Mouse (Mus musculus) hindbrain, embryonic 13.5 days (tissue): ENCODE results near the gene Rbms3. TPM values are rescaled to one million over a fixed set of nuclear protein-coding genes. Genes with fewer than 3 reads are reported as not detected.
A peak's percentile ranks its signal among the peaks of the same experiment; 100 is the strongest.

Experiments
- ATAC-seq: fragments of 200-750 bp; cut with Nextera tagmentation; 2 replicates; pipeline ENCODE4 v1.8.0; 2017; ENCODE audit warnings: moderate TSS enrichment; ENCODE audit not compliant: low FRiP score
- H3K27ac ChIP-seq: fragments of 300-500 bp; sonication (generic); 2 replicates; pipeline ENCODE4 v1.5.1; 2015; ENCODE audit warnings: inconsistent platforms, mild to moderate bottlenecking, moderate library complexity
- H3K27me3 ChIP-seq: fragments of 300-500 bp; sonication (generic); 2 replicates; pipeline ENCODE4 v1.6.1; 2015; ENCODE audit warnings: mild to moderate bottlenecking, inconsistent platforms
- H3K36me3 ChIP-seq: fragments of 300-500 bp; sonication (generic); 2 replicates; pipeline ENCODE4 v1.6.1; 2015; ENCODE audit warnings: mild to moderate bottlenecking, inconsistent platforms
- H3K4me1 ChIP-seq: fragments of 300-500 bp; sonication (generic); replicated peaks from 2 replicates; pipeline ENCODE4 v1.6.1; 2015; ENCODE audit warnings: inconsistent platforms
- H3K4me2 ChIP-seq: fragments of 300-500 bp; sonication (generic); 2 replicates; pipeline ENCODE4 v1.6.1; 2015; ENCODE audit warnings: inconsistent platforms, mild to moderate bottlenecking, moderate library complexity
- H3K4me3 ChIP-seq: fragments of 300-500 bp; sonication (generic); 2 replicates; pipeline ENCODE4 v1.5.1; 2015; ENCODE audit warnings: mild to moderate bottlenecking, inconsistent platforms
- H3K9ac ChIP-seq: fragments of 300-500 bp; sonication (generic); 2 replicates; pipeline ENCODE4 v1.6.1; 2015; ENCODE audit warnings: mild to moderate bottlenecking, inconsistent platforms
- H3K9me3 ChIP-seq: fragments of 300-500 bp; sonication (generic); 2 replicates; pipeline ENCODE4 v1.6.1; 2016; ENCODE audit warnings: inconsistent platforms
- WGBS: fragments of 180-500 bp; shearing (Covaris S2); methylation state at CpG from one replicate; pipeline ENCODE4 v1.1.7; 2015; 5-methylcytosine and 5-hydroxymethylcytosine counted together
- polyA plus RNA-seq: library from polyadenylated mRNA; unstranded; fragments of >200 nt; fragmentation: Nextera tagmentation; extraction: Ambion mirVana; gene quantifications from 2 replicates; pipeline ENCODE4 v1.2.1, GENCODE M21; 2015

The Rbms3 gene
- polyA plus RNA-seq, 1 experiment from 2014 or later = 73.7 TPM

GRCm38 (mm10) chr9:116948211-116948610, 681.5 kb downstream of the Rbms3 start:
- Histone ChIP-seq H3K36me3 (no peaks in the 10 kb centered on the region), H3K27me3 (no peaks in the 10 kb centered on the region), H3K9ac (no peak overlapping the region), H3K4me3 (no peak overlapping the region), H3K27ac (0 out of 2 replicates have a peak overlapping the region, but pooled peaks have one; percentile 8), H3K9me3 (no peaks in the 10 kb centered on the region), H3K4me2 (no peak overlapping the region), H3K4me1 (peaks cover 8% of the 10 kb centered on the region)
- no peak for ATAC-seq
- 63% methylated on average over 3 of the region's 3 CpGs for WGBS

GRCm38 (mm10) chr9:116947369-116947768, 682.3 kb downstream of the Rbms3 start:
- peaks cover 8% of the 10 kb centered on the region for H3K4me1 ChIP-seq
- no peaks in the 10 kb centered on the region for H3K27me3 ChIP-seq
- no peaks in the 10 kb centered on the region for H3K9me3 ChIP-seq
- 77% methylated on average over 4 of the region's 4 CpGs for WGBS
- H3K4me3 ChIP-seq = no peak overlapping the region
- H3K27ac ChIP-seq = no peak overlapping the region
- no peak for ATAC-seq
- H3K36me3 ChIP-seq = no peaks in the 10 kb centered on the region
- no peak overlapping the region for H3K9ac ChIP-seq
- no peak overlapping the region for H3K4me2 ChIP-seq

- no peak overlapping the region for H3K4me3 ChIP-seq
These were observed 682.9 kb downstream of the Rbms3 start for GRCm38 (mm10) chr9:116946787-116947186.

GRCm38 (mm10) chr9:116945689-116946088, 684.0 kb downstream of the Rbms3 start:
- no peak for ATAC-seq
- WGBS = 88% methylated on average over 9 of the region's 9 CpGs

More at GRCm38 (mm10) chr9:116946787-116947186, 682.9 kb downstream of the Rbms3 start:
- Histone ChIP-seq H3K9me3 (no peaks in the 10 kb centered on the region), H3K4me1 (peaks cover 8% of the 10 kb centered on the region), H3K4me2 (no peak overlapping the region), H3K36me3 (no peaks in the 10 kb centered on the region), H3K27me3 (no peaks in the 10 kb centered on the region), H3K9ac (no peak overlapping the region), H3K27ac (no peak overlapping the region)
- 92% methylated on average over 3 of the region's 3 CpGs for WGBS
- ATAC-seq = no peak

GRCm38 (mm10) chr9:116943902-116944301, 685.8 kb downstream of the Rbms3 start:
- no peaks in the 10 kb centered on the region for H3K9me3 ChIP-seq

More at GRCm38 (mm10) chr9:116945689-116946088, 684.0 kb downstream of the Rbms3 start:
- no peak overlapping the region for H3K9ac ChIP-seq
- H3K36me3 ChIP-seq = no peaks in the 10 kb centered on the region
- no peak overlapping the region for H3K4me3 ChIP-seq
- H3K4me1 ChIP-seq = peaks cover 11% of the 10 kb centered on the region
- H3K4me2 ChIP-seq = no peak overlapping the region
- H3K9me3 ChIP-seq = no peaks in the 10 kb centered on the region
- no peaks in the 10 kb centered on the region for H3K27me3 ChIP-seq
- H3K27ac ChIP-seq = no peak overlapping the region

GRCm38 (mm10) chr9:116941116-116941515, 688.6 kb downstream of the Rbms3 start:
- H3K4me3 ChIP-seq = no peak overlapping the region
- no peak for ATAC-seq
- H3K9me3 ChIP-seq = no peaks in the 10 kb centered on the region
- H3K4me1 ChIP-seq = peaks cover 9% of the 10 kb centered on the region
- H3K27ac ChIP-seq = no peak overlapping the region
- H3K4me2 ChIP-seq = no peak overlapping the region
- H3K36me3 ChIP-seq = no peaks in the 10 kb centered on the region
- H3K27me3 ChIP-seq = no peaks in the 10 kb centered on the region
- no peak overlapping the region for H3K9ac ChIP-seq
- 82% methylated on average over 4 of the region's 4 CpGs for WGBS

More at GRCm38 (mm10) chr9:116943902-116944301, 685.8 kb downstream of the Rbms3 start:
- no peak overlapping the region for H3K4me2 ChIP-seq
- ATAC-seq = no peak
- H3K9ac ChIP-seq = no peak overlapping the region
- no peak overlapping the region for H3K4me3 ChIP-seq
- WGBS = 84% methylated on average over 15 of the region's 15 CpGs
- no peak overlapping the region for H3K27ac ChIP-seq
- no peaks in the 10 kb centered on the region for H3K27me3 ChIP-seq
- peaks cover 14% of the 10 kb centered on the region for H3K4me1 ChIP-seq
- H3K36me3 ChIP-seq = no peaks in the 10 kb centered on the region

GRCm38 (mm10) chr9:116940693-116941092, 689.0 kb downstream of the Rbms3 start:
- WGBS = 78% methylated on average over 8 of the region's 8 CpGs
- H3K9ac ChIP-seq = no peak overlapping the region
- H3K9me3 ChIP-seq = no peaks in the 10 kb centered on the region
- peaks cover 9% of the 10 kb centered on the region for H3K4me1 ChIP-seq
- no peaks in the 10 kb centered on the region for H3K36me3 ChIP-seq
- no peak overlapping the region for H3K4me3 ChIP-seq
- peak overlapping the region; percentile 52; the same call in 1 of the 2 replicates for H3K27ac ChIP-seq
- H3K4me2 ChIP-seq = no peak overlapping the region
- ATAC-seq = peak; percentile 52; the same call in 1 of the 2 replicates
- H3K27me3 ChIP-seq = no peaks in the 10 kb centered on the region

- peaks cover 36% of the 10 kb centered on the region for H3K27me3 ChIP-seq
- H3K9ac ChIP-seq = no peak overlapping the region
- WGBS = 42% methylated on average over 10 of the region's 10 CpGs
- no peak for ATAC-seq
- H3K27ac ChIP-seq = 0 out of 2 replicates have a peak overlapping the region, but pooled peaks have one; percentile 42
- no peaks in the 10 kb centered on the region for H3K9me3 ChIP-seq
- no peak overlapping the region for H3K4me3 ChIP-seq
- H3K36me3 ChIP-seq = no peaks in the 10 kb centered on the region
- H3K4me1 ChIP-seq = 0 out of 2 replicates have a peak, but pooled peaks cover 3% of the 10 kb centered on the region
- H3K4me2 ChIP-seq = no peak overlapping the region
These were observed 701.4 kb downstream of the Rbms3 start for GRCm38 (mm10) chr9:116928338-116928737.

- H3K27ac ChIP-seq = no peak overlapping the region
- WGBS = 86% methylated on average over 8 of the region's 8 CpGs
- no peak overlapping the region for H3K4me3 ChIP-seq
- no peak overlapping the region for H3K4me2 ChIP-seq
- H3K4me1 ChIP-seq = peaks cover 10% of the 10 kb centered on the region
- H3K9ac ChIP-seq = no peak overlapping the region
- no peaks in the 10 kb centered on the region for H3K36me3 ChIP-seq
- no peak for ATAC-seq
- H3K27me3 ChIP-seq = peaks cover 64% of the 10 kb centered on the region
- no peaks in the 10 kb centered on the region for H3K9me3 ChIP-seq
These were observed 706.6 kb downstream of the Rbms3 start for GRCm38 (mm10) chr9:116923151-116923550.

GRCm38 (mm10) chr9:116922561-116922960, 707.2 kb downstream of the Rbms3 start:
- Histone ChIP-seq H3K27me3 (peaks cover 70% of the 10 kb centered on the region), H3K36me3 (no peaks in the 10 kb centered on the region), H3K9me3 (no peaks in the 10 kb centered on the region), H3K4me2 (no peak overlapping the region), H3K4me1 (peaks cover 10% of the 10 kb centered on the region), H3K27ac (no peak overlapping the region), H3K9ac (no peak overlapping the region), H3K4me3 (no peak overlapping the region)
- ATAC-seq = no peak
- 67% methylated on average over 3 of the region's 3 CpGs for WGBS

- no peak overlapping the region for H3K4me2 ChIP-seq
- H3K9me3 ChIP-seq = no peaks in the 10 kb centered on the region
- H3K4me3 ChIP-seq = no peak overlapping the region
- ATAC-seq = peak; percentile 81
- H3K27me3 ChIP-seq = peaks cover 77% of the 10 kb centered on the region
- WGBS = 16% methylated on average over 12 of the region's 12 CpGs
- H3K4me1 ChIP-seq = peaks cover 10% of the 10 kb centered on the region
- no peak overlapping the region for H3K9ac ChIP-seq
- H3K36me3 ChIP-seq = no peaks in the 10 kb centered on the region
- 0 out of 2 replicates have a peak overlapping the region, but pooled peaks have one; percentile 24 for H3K27ac ChIP-seq
These were observed 710.2 kb downstream of the Rbms3 start for GRCm38 (mm10) chr9:116919441-116920019.

- H3K27me3 ChIP-seq = peaks cover 54% of the 10 kb centered on the region
- 32% methylated on average over 3 of the region's 3 CpGs for WGBS
- no peak overlapping the region for H3K4me2 ChIP-seq
- no peak overlapping the region for H3K9ac ChIP-seq
- H3K9me3 ChIP-seq = no peaks in the 10 kb centered on the region
- no peak overlapping the region for H3K4me3 ChIP-seq
- peaks cover 9% of the 10 kb centered on the region for H3K4me1 ChIP-seq
- no peak for ATAC-seq
- H3K36me3 ChIP-seq = no peaks in the 10 kb centered on the region
- peak overlapping the region; percentile 55 for H3K27ac ChIP-seq
These were observed 717.2 kb downstream of the Rbms3 start for GRCm38 (mm10) chr9:116912493-116912847.
